8 mouse cellular contexts compared by ENCODE assay signal in the genomic region with DNA sequence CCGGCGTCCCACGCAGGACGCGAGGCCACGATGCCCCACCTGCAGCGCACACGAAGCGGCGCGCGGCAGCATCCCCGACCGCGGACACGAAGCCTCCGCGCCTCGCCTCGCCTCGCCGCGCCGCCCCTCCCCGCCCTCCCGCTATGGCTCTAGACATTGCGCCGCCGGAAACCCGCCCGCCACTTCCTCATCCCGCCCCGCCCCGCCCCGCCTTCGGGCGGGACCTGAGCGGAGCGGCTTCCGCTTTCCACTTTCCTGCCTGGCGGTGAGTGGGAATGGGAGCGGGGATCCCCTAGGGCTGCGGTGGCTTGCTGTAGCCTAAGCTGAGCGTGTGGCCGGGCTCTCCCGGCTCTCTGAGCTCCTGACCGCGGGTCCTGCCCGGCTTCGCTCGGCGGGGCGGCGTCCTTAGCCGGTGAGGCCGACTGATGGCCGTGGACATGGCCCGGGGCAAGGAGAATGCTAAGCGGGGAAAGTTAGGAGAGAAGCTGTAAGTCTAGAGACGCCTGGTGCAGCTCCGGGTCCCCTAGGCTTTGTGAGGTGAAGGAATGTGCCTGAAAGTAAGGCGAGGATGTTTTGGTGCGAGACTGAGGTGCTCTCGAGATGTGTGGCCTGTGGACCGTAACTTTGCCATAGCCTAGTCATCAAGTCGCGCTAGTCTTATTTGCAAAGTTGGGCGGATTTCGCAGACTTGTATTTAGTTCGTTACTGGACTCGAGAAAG. TPM values are rescaled to one million over a fixed set of nuclear protein-coding genes. Genes with fewer than 3 reads are reported as not detected.
DNase-seq lines count a peak whose midpoint lies in the region; ATAC-seq and TF ChIP-seq lines count a peak whose summit lies in the region.

Gene Smim15, plus strand, starts transcription at position 225 of the 720 bp plus-strand sequence.

- under 1% methylated on average over 71 of the region's 71 CpGs for WGBS in heart, embryonic 12.5 days
- under 1% methylated on average over 70 of the region's 71 CpGs for WGBS in kidney, postnatal 0 days
- under 1% methylated on average over 68 of the region's 71 CpGs for WGBS in liver, adult 2 months

- peak; percentile 93 for DNase-seq in kidney, postnatal 0 days (ENCODE audit: low spot score)
- DNase-seq in liver, adult 2 months (ENCODE audit: extremely low read depth, low read depth, low spot score), result peak; percentile 66
- peak; percentile 85 to 88 for DNase-seq in spleen, postnatal 36 days (ENCODE audit: low spot score in 2 of 2)

- 0 out of 2 replicates have a peak, but pooled peaks cover 6% of the 10 kb centered on the region for H3K27me3 ChIP-seq in heart, embryonic 12.5 days (replicated peaks)
- H3K27me3 ChIP-seq in kidney, postnatal 0 days (ENCODE audit: insufficient read depth, low read length), result no peaks in the 10 kb centered on the region
- H3K27me3 ChIP-seq in liver, adult 2 months (ENCODE audit: control insufficient read depth, insufficient read depth, low read length), result no peaks in the 10 kb centered on the region

- peak; percentile 33; the same call in 1 of the 2 replicates for TF ChIP-seq CTCF in kidney, postnatal 0 days (IDR thresholded peaks at IDR 0.05; ENCODE audit: low read depth)
- TF ChIP-seq CTCF in liver, adult 2 months (IDR thresholded peaks at IDR 0.05; ENCODE audit: low read depth, low read length), result no peak

- ATAC-seq in CD4-positive, CD25-positive, alpha-beta regulatory T cell, adult 4 months, result peak; percentile 74
- peak; percentile 91 for ATAC-seq in erythroid progenitor cell, adult 5-6 weeks (replicated peaks; ENCODE audit: low FRiP score, poor library complexity, severe bottlenecking)
- ATAC-seq in heart, embryonic 12.5 days (ENCODE audit: insufficient number of reproducible peaks, low FRiP score), result peak; percentile 97
- peak; percentile 96 for ATAC-seq in kidney, postnatal 0 days (replicated peaks; ENCODE audit: low FRiP score, low read depth)
- peak; percentile 65 for ATAC-seq in monocyte, adult 5-6 weeks (replicated peaks; ENCODE audit: insufficient number of reproducible peaks, low FRiP score, low TSS enrichment, poor library complexity, severe bottlenecking)

- peak within 1 kb of the TSS; percentile 89 for H3K27ac ChIP-seq in brown adipose tissue, adult 24 weeks (replicated peaks; ENCODE audit: low read depth, low read length)
- H3K27ac ChIP-seq in heart, embryonic 12.5 days (ENCODE audit: poor library complexity, severe bottlenecking), result peak within 1 kb of the TSS; percentile 96
- peak within 1 kb of the TSS; percentile 99 for H3K27ac ChIP-seq in kidney, postnatal 0 days
- peak within 1 kb of the TSS; percentile 97 for H3K27ac ChIP-seq in liver, adult 2 months (replicated peaks; ENCODE audit: insufficient read depth, low read depth, low read length)

- H3K9me3 ChIP-seq in heart, embryonic 12.5 days (replicated peaks), result no peaks in the 10 kb centered on the region
- H3K9me3 ChIP-seq in kidney, postnatal 0 days (replicated peaks; ENCODE audit: low read length), result no peaks in the 10 kb centered on the region

- peak within 1 kb of the TSS; percentile 93 for H3K9ac ChIP-seq in heart, embryonic 12.5 days
- peak within 1 kb of the TSS; percentile 97 for H3K9ac ChIP-seq in kidney, postnatal 0 days (ENCODE audit: low read depth, low read length)
- peak within 1 kb of the TSS; percentile 97 for H3K9ac ChIP-seq in liver, adult 2 months (ENCODE audit: low read depth, low read length)

- peak within 1 kb of the TSS; percentile 99 for H3K4me3 ChIP-seq in brown adipose tissue, adult 24 weeks (ENCODE audit: insufficient read depth, low read depth, low read length)
- peak within 1 kb of the TSS; percentile 95 for H3K4me3 ChIP-seq in heart, embryonic 12.5 days
- H3K4me3 ChIP-seq in kidney, postnatal 0 days (replicated peaks; ENCODE audit: low read depth, low read length), result peak within 1 kb of the TSS; percentile 95
- peak within 1 kb of the TSS; percentile 96 for H3K4me3 ChIP-seq in liver, adult 2 months (ENCODE audit: insufficient read depth, low read depth, low read length)

- TF ChIP-seq POLR2A in liver, adult 2 months (IDR thresholded peaks at IDR 0.05; ENCODE audit: extremely low read depth, insufficient read depth, low read length), result peak; percentile 87

- peaks cover 4% of the 10 kb centered on the region; the same call in 1 of the 2 replicates for H3K4me1 ChIP-seq in brown adipose tissue, adult 24 weeks (ENCODE audit: control insufficient read depth, insufficient read depth, insufficient read length, low read length)
- H3K4me1 ChIP-seq in heart, embryonic 12.5 days (replicated peaks), result peaks cover 24% of the 10 kb centered on the region
- peaks cover 19% of the 10 kb centered on the region; the same call in 1 of the 2 replicates for H3K4me1 ChIP-seq in kidney, postnatal 0 days (replicated peaks; ENCODE audit: insufficient read depth, low read length)
- H3K4me1 ChIP-seq in liver, adult 2 months (ENCODE audit: control insufficient read depth, insufficient read depth, low read length), result peaks cover 8% of the 10 kb centered on the region

- no peaks in the 10 kb centered on the region; the same call in 1 of the 2 replicates for H3K79me2 ChIP-seq in liver, adult 2 months (ENCODE audit: control insufficient read depth, insufficient read depth, low read length)

- peaks cover 10% of the 10 kb centered on the region for H3K36me3 ChIP-seq in heart, embryonic 12.5 days
- no peaks in the 10 kb centered on the region for H3K36me3 ChIP-seq in kidney, postnatal 0 days (ENCODE audit: insufficient read depth, low read length)
- H3K36me3 ChIP-seq in liver, adult 2 months (ENCODE audit: control insufficient read depth, insufficient read depth, low read length), result peaks cover 15% of the 10 kb centered on the region; the same call in 1 of the 2 replicates

- peak within 1 kb of the TSS; percentile 80 for H3K4me2 ChIP-seq in heart, embryonic 12.5 days
- peak within 1 kb of the TSS; percentile 90 for H3K4me2 ChIP-seq in kidney, postnatal 0 days (ENCODE audit: low read length)

RNA-seq across cellular contexts. Expression of gene Smim15, which starts in this region (rescaled TPM):
- polyA plus RNA-seq in CD4-positive, CD25-positive, alpha-beta regulatory T cell, adult 4 months (2017; shearing (Covaris generic)), result 10 to 100 TPM; 76.2 to 86.4 TPM
- polyA plus RNA-seq in brown adipose tissue, adult 24 weeks (2012; ENCODE audit: insufficient read depth, insufficient read length, missing spikeins), result 45.2 and 52.1 TPM in 2 replicates
- 11.9 and 30.6 TPM in 2 replicates for total RNA-seq in erythroid progenitor cell, adult 5-6 weeks (2015; ENCODE audit: low replicate concordance)
- total RNA-seq in erythroid progenitor cell, adult 5-6 weeks (2017; ENCODE audit: low replicate concordance), result 43.5 and 59.9 TPM in 2 replicates
- 26.5 and 29.4 TPM in 2 replicates for polyA plus RNA-seq in heart, embryonic 12.5 days (2016; fragmentation: Nextera tagmentation; extraction: Ambion mirVana)
- polyA plus RNA-seq in kidney, postnatal 0 days (2015; fragmentation: Nextera tagmentation; extraction: Ambion mirVana), result 90.2 and 95.4 TPM in 2 replicates
- total RNA-seq in liver, adult 2 months (2014; rRNA removed), result 16.2 and 20.4 TPM in 2 replicates
- 3.5 and 4.0 TPM in 2 replicates for polyA plus RNA-seq in liver, adult 2 months (2012; rRNA removed)
- total RNA-seq in monocyte, adult 5-6 weeks (2017), result 119 to 177 TPM (median 170 TPM) in 3 replicates

Comparison
In these comparisons a context has a peak if more than half of its experiments do, and no peak if none do; other contexts are left out.
1. Peak in every context shown above with its lines: DNase-seq, ATAC-seq, H3K4me3 ChIP-seq and H3K27ac ChIP-seq.